Mouse (Mus musculus) T-helper 2 cell (primary cell): ENCODE data around the gene Ehbp1.

Experiments
- in situ Hi-C: fragments of 300-600 bp; cut with MboI, MseI; formaldehyde crosslinking; loops from one replicate; pipeline ENCODE4 v1.15.1; 2025; ENCODE audit warnings: high pct_unique_total_duplicates

Gene Ehbp1

GRCm38 (mm10) chr11:21988398-21988946 is 353.6 kb downstream of the Ehbp1 start:
- in situ Hi-C loops: no loop called here

DNA sequence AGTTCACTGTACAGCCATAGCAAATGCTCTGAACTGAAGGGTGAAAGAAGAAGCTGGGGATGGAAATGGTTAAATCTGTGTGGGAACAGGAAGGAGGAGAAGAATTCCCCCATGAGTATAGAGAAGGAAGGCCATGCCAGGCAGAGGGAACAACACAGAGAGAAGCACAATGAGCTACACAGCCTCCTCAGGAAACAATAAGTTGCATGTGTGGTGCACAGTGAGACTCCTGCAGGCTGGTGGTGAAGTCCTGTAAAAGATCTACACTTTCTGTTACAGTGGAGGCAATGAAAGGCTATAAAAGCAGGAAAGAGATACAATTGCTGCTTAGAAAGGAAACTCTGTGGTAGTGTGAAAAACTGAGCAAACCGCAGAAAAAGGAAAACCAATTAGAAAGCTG is 357.0 kb downstream of the Ehbp1 start:
- in situ Hi-C loops: no loop called here

- in situ Hi-C loops: loop anchor here (10.0 kb wide), 1 partner anchor 839 kb away; no protein-coding TSS in a partner anchor
Observed at GRCm38 (mm10) chr11:21974005-21974531, 368.0 kb downstream of the Ehbp1 start.

DNA sequence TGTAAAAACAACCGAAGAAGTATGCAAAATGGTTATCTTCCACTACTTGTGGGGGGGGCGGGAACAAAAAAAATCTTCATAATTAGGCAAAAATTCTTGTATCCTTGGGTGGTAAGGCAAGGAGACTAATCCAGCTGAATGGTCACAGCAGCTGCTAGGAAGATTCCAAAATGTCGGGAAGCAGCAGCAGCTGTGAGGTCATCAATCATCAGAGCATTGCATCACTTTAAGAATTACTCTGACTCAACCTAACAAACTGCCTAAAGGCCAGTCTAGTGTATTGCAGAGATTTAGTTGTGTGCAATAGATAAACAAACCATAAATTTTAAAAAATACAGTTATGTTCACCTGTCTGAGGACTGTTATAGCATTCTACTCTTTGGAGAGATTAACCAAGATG is 368.5 kb downstream of the Ehbp1 start:
- in situ Hi-C loops: loop anchor here (10.0 kb wide), 1 partner anchor 839 kb away; no protein-coding TSS in a partner anchor

DNA sequence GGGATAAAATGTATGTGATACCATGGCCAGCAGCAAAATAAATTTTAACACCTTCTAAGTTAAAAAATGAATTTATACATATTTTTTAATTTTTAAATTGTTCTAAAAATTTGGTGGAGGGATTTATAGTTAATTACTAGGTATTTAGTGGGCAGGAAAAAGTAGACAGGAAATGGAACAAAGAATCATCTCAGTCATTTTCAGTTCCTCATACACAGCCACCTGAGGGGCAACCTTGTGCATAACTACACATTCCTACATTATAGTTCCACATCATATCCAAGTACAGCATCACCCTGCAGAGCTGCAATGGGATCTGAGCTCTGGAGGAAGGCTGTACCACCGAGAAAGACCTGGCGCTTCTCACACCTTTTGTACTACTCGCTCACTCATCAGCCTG is 373.2 kb downstream of the Ehbp1 start:
- in situ Hi-C loops: no loop called here
